Mouse (Mus musculus) left cerebral cortex, adult 9 months (tissue): ENCODE measurements at regions not wholly inside any gene's neighbourhood (a gene's known extent, or its start where the extent isn't known, plus 50 kb on each side); places are given as distances from the start of the nearest gene placed in this dataset.
A peak's percentile ranks its signal among the peaks of the same experiment; 100 is the strongest.
"Not testable (repeated sequence)": the region's sequence is repeated elsewhere in the genome, so short reads cannot be mapped to it uniquely, and the experiment has no call there.

ENCODE experiments used
- DNase-seq, 2 experiments: peaks; one replicate each; pipeline ENCODE4 v3.0.0; 2022; ENCODE audit warnings: low spot score in 2 of 2

DNA sequence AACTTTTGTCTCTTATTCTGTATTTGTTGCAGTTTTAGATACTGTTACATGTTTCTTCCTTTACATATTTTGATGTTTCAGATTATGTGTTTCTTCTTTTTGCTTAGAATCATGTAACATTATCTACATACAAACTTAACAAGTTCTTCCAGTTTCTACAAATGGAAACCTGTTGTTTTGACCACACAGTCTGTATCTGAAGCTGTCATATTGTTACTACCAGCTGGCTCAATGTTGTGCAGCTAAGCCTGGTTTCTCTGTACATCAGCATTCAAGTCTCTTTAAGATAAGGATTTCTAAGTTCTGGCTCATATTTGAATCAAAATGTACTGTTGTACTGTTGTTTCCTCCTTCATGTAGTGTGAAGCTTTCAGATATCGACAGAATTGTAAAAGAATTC is 65.4 kb upstream of the Vps41 start:
- DNase-seq = no peak

DNA sequence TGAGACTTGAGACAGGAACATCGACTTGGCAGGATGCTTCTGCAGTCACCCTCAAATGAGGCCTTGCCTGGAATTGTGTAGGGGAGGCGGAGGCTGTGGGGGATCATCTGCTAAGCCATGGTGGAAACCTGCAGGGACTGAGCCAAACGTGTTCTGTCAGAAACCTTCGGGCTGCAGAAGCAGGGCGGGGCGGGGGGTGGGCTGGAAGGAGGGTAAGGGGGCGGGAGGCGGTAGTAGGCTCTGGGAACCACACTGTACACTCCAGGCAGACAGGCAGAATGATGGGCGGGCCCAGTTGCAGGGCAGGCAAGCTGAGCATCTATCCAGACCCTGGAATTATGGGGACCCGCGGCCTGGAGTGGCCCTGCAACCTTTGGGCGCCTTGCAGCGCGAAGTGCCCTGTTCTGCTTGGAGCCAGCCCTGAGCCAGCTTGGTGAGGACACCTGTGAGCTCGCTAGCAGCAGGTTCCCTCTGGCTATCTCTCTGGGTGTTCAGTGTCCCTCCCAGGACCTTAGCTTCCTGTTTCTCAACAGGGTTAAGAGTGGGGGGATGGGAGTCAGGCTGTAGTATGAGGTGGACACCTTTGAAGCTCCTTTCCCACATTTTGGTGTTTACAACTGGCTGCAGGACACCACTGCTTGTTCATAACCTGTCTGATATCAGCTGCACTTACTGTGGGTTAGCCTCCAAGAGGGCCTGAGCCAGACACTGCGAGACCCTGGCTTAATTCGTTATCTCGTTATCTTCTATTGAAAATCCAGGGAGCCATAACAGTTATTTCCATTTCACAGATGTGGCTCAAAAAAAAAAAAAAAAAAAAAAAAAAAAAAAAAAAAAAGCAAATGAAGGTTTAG is 102.1 kb upstream of the Vps41 start:
- no peak for DNase-seq

DNA sequence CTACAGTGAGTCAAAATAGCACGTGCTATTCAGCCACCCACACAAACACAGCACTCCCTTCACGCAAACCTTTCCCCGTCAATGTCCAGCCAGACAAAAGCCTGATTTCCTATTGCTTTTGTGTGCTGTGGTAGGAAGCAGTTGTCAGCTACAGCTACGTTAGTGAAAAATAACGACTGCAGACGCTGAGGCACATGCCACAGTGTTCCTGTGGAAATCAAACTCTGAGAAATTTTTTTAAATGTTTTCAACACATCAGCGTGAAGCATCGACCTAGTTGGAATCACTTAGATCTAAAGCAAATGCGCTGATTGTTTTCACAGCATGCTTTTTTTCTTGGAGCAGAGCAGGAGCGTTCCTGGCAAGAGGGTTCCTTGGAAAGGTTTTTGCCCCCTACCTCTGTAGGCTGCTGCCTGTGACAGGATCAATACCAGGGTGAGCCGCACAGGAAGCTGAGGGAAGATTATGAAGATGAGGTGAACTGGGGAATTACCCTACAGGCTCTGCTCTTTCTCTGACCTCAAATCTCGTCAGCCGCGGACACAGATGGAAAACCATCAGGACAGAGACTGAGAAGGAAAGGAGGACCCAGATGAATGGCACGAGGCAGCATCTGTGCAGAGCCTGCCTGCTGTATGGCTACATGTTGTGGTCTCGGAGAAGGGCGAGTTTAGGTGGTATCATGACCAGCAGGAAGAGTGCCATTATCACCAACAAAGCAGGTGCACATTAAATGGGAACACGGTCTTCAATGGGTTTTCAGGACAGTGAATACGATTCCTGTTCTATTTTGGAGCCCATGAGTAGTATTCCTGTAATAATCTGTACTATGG is 136.2 kb upstream of the Vps41 start:
- no peak for DNase-seq

DNA sequence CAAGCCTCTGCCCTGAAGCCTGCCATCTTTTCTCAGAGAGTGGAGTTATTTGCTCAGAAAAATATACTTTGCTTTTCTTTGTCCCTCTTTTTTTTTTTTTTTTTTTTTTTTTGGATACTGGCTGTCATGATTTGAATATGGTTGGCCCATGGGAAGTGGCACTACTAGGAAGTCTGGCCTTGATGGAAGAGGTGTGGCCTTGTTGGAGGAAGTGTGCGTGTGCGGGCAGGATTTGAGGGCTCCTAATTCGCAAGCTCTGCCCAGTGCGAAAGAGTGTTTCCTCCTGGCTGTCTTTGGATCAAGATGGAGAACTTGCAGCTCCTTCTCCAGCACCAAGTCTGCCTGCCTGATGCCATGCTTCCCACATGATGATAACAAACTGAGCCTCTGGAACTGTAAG is 141.1 kb upstream of the Vps41 start:
- DNase-seq = no peak

DNA sequence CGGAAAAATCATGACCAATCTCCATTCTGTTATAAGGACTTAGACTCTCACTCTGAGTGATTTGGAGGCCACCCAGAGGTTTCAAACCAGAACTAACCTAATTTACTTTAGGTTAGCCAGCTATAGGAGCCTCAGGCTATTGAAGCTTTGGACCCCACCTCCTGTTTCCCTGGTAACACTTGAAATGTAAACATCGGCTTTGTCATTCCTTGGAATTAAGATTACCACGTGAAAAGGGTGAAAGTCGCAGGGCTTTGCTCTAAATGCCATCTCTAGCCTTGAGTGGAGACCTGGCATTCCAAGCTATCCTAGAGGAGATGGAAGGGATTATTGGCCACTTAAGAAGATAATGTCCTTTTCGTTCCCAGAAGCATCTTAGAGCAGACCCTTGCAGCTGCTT is 141.5 kb upstream of the Vps41 start:
- DNase-seq = no peak

DNA sequence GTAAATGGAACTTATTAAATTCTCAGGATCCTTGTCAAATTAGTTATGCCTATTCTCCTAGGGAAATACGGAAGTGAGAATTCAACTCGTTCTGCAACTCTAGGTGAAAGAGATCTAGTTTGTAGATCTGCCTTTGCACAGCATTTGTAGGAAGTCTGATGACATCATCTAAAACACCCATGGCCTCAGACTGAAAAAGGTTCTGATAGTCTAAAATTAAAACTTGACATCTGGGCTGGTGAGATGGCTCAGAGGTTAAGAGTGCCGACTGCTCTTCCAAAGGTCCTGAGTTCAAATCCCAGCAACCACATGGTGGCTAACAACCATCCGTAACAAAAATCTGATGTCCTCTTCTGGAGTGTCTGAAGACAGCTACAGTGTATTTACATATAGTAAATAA is 144.5 kb upstream of the Pou6f2 start:
- DNase-seq = not testable (repeated sequence)

DNA sequence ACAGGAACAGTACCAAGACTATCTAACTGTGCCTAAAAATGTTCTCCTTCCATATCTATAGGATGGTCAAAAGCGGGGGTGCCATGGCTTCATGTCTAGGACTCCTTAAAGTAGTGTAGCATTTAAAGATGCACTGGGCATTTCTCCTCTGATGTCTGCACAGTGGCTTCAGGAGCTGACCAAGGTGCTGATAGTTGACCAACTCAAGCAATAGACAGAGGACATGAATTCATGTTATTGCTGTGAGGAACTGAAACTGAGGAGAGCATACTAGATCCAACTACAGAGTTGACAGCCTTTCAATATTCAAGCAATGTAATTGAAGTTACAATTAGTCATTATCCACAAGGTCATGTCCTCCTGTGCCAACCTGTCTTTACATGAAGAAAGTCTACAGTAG is 133.0 kb upstream of the Pou6f2 start:
- no peak for DNase-seq

DNA sequence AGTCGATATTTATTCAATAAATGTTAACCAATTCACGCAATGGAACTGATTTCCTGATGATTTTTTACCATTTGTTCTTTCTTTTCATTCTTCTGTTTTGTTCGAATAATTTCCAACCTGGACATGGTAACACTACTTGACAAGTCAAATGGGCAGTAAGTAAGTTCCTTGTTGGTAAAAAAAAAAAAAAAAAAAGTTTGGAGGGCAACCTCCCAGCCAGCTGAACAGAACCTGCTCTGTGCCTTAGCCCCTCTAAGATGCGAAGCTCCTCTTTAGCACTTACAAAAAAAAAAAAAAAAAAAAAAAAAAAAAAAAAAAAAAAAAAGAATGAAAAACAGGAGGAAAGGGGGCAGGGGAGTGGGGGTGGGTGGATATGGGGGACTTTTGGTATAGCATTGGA is 100.7 kb upstream of the Pou6f2 start:
- DNase-seq = no peak

DNA sequence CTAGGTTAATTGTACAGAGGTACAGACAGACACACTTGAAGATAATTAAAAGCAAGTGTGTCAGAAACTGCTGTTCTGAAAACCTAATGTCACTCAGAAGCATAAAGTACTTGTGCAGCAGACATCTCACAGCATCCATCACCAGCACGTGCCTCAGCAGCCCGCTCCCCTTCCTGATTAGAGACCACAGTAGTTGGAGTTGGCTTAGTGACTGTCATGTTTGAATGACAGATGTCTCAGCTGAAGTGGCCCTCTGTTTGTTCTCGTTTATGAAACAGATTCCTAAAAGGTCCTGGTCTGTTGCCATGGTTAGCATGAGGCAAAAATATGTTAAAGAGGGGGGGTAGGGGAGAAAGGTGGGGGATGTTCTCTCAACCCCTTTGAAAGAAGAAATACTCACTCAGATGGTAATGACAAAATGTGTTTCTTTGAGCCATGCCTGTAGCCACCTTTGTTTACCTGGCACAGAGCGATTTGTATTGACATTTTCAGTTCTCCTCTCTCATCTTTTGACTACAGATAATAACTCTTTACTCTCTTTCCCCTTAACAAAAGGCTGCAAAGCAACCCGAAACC is 100.2 kb upstream of the Pou6f2 start:
- DNase-seq = no peak

DNA sequence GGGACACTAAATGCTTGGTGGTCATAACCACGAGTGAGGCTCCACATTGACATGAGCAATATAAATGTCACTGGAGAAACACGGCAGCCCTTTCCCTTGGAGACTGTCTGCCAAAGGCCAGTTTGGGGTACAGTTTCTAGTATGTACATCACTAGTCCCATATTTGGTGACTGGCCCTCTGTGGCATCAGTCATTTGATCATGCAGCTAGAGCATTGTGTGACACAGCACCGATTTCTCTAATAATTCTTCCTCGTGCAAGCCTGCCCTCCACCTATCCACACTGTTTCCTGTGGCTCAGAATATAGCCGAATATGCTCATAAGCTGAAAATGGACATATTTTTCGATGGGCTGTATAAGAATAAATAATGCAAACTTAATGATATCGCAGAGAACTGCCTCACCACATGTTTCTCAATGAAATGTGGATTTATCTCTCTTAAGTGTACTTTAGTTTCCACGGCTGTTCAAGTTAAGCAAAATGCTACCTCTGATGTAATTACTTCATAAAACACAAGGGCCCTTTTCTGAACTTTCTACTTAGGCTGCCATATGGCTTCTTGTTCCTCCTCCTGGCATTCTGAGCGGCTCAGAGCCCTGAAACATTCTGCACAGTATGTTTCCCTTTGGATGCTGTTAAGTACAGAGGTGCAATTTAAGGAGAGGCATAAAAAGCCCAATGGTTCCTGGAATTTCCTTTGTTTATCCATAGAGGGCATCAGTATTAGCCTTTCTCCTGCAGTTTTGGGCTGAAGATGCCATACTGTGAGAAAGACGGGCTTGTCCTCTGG is 97.7 kb upstream of the Pou6f2 start:
- no peak for DNase-seq

DNA sequence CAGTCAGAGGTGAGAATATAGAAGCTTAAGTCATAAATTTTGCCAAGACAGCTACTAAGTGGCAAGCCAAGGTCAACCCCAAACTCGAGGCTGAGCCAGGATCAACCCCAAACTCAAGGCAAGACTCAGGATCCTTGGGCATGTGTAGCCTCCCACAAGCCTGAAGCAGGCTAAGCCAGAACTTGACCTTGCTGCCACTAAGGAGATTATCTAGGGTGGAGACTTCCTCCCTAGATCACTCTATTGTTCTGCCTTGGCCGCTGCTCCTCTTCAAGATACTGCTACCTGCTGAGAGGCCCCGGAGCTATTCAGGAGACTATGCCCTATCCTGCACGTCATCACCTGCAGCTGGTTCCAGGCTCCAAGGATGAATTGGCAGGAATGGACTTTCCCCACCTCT is 88.3 kb upstream of the Pou6f2 start:
- not testable (repeated sequence) for DNase-seq

DNA sequence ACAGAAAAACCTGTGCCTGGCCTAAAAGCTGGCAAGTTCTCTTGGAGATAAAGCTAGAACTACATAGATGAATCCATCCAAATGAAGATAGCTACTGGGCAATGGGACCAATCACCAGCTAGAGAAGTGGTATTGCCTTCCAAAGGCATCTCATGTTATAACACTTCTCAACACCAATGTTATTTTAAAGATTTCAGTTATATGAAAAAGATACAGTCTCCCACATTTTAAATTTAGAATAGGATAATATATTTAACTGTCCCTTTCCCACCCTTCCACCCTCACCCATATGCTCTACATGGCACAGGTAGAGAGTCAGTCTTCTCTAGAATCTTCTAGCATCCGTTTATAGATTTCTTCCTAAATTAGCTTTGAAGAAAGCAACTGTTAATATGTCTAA is 87.6 kb upstream of the Pou6f2 start:
- peak in 1 of 2 experiments; percentile 4 for DNase-seq

DNA sequence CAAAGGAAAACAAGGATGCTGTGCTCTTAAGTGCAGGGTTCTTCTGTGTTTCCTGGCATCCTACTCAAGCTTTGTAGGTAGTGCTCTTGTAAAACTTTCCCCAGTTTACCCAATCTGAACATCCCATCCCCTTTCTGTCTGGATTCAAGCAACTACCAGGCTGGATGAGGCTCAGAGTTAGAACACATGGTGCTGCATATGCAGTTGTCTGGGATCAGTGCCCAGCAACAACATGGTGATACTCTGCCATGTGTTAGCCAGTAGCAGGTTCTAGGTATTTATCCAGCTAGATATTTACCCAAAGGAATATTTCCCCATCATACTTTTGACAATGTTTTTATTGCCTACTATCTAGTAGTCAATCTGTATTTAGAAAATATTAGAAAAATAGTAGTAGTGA is 78.8 kb upstream of the Pou6f2 start:
- DNase-seq = no peak

DNA sequence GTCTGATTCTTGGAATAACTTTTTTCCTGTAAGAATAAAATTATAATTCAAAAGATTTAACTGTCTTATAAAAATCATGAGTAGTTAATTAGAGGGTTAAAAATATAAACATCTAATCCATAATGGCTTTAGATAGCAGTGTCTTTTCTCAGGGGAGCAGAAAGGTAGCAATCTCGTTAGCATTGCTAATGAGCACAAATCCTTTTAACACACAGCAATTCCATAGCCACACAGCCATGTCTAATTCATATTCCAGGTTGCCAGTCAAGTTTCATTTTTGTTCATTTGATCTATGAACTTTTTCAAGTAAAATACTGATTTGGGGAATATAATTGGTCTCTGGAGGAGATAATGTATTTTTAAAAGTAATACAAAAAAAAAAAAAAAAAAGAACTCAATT is 74.0 kb upstream of the Pou6f2 start:
- DNase-seq = no peak

DNA sequence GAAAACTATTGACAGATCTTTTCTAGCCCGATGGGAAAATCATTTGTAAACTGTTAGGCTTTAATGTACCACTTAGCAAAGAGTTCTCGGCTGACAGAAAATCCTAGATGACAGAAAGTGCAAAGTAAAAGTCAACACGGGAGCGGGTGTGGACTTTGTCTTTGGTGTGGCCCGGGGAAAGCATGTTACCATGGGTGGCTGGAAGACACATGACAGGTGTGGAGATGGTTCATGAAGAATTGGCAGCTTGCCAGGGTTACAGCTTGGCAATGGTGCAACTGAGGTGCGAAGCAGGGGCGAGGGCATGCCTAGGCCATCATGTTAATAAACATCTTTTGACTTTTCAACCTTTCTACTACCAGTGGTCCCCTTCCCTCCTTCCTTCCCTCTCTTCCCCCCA is 68.4 kb upstream of the Pou6f2 start:
- DNase-seq = no peak

DNA sequence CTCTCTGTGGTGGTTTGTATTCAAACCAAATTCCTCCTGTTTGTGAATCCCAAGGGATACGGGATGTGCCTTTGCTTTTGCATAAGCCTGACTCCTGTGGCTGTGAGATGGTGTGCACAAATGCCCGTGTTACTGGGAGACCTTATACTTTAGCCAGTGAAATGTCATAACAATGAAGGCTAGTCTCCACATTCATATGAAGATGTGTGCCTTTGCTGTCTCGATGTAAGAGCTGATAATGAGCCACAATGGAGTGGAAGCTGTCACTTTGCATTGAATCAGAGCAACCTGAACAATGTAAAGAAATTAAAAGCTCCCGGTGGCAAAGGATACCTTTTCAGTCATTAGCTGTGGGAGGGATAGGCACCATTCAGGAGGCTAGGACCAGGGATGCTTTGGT is 64.7 kb upstream of the Pou6f2 start:
- DNase-seq = no peak

DNA sequence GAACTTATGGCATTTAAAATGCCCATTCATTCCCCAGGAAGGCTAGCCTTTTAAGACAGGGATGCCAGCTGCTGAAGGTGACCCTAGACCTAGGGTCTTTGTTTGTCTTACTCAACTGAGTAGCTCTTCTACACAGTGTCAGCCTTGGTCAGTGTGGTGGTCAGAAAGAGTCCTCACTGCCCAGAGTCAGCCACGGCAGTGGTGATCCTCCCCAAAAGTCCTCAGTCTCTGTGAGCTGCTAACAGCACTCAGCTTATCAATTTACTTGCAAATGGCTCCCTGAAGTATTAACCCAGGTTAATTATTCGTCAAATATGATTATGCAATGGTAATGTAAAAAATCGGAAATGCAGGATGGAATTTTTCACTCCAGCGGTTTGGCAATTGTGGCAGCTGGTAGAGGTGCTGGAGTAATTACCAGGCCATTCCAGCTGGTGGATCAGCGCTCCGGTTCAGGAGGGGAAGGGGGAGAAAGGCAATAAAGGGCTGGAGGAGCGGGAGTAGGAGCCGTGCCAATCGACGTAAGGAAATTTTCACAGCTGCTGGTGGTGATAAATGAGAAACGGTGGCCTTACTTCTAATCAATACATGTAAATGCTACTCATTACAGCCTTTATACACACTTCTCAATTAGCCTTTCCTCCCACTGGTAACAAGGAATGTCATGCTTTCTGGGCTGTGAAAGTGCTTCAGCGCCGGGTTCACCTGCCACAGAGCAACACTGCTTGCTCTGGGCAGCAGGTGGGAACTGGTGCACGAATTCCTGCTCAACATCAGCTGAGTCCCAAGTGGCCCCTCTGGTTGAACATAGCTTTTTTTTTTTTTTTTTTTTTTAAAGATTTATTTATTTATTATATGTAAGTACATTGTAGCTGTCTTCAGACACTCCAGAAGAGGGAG is 60.1 kb upstream of the Pou6f2 start:
- DNase-seq = no peak
